Mouse (Mus musculus) CD4-positive, CD25-positive, alpha-beta regulatory T cell, adult 2 months (primary cell): ENCODE results near the gene Atp9a.

Experiments
- DNase-seq: peaks from one replicate; pipeline ENCODE4 v3.0.0-alpha.2; 2012; ENCODE audit warnings: low read depth, low spot score

The Atp9a gene

GRCm38 (mm10) chr2:168738854-168739253 lies 3.4 kb downstream of the Atp9a start:
- peak; percentile 19 for DNase-seq

- DNase-seq, result no peak
Measured at GRCm38 (mm10) chr2:168737878-168738277, 4.3 kb downstream of the Atp9a start.

DNA sequence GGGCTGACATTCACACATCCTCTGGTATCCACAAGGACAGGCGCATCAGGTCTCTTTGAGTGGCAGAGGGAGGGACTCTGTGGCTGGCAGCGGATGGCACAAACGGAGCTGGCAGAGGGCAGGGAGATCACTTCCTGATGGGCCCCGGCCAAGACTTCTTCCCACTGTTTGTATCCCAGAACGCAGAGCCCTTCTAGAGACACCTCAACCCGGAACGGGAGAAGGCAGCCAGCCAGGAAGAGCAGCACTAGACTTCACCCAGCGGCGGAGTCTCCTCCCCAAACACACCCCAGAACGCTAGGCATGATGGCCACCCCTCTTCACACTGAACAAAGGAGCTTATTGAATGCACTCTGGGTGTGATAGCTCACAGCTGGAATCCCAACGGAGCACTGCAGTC lies 8.2 kb downstream of the Atp9a start:
- no peak for DNase-seq

- DNase-seq, result no peak
Measured at GRCm38 (mm10) chr2:168731258-168731657, 11.0 kb downstream of the Atp9a start.

GRCm38 (mm10) chr2:168729736-168730135 lies 12.5 kb downstream of the Atp9a start:
- no peak for DNase-seq

- no peak for DNase-seq
Measured at GRCm38 (mm10) chr2:168728045-168728444, 14.2 kb downstream of the Atp9a start.

DNA sequence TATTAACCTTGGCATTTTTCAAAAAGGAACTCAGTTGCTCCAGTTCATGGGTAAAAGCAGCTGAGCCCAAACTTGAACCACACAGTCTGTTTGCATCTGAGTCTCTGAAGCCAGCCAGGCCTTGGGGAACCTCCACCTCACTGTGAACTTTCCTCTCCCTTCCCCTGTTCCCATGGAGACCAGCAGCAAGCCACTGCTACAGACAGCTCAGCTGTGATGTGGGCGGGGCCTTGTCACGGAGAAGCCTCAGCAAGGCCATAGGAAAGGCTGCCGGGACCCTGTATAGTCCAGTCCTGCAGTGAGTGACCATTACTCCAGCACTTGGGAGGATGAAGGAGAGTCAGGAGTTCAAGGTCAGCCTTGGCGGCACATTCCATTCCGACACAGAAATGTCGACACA lies 16.2 kb downstream of the Atp9a start:
- peak; percentile 20 for DNase-seq

DNA sequence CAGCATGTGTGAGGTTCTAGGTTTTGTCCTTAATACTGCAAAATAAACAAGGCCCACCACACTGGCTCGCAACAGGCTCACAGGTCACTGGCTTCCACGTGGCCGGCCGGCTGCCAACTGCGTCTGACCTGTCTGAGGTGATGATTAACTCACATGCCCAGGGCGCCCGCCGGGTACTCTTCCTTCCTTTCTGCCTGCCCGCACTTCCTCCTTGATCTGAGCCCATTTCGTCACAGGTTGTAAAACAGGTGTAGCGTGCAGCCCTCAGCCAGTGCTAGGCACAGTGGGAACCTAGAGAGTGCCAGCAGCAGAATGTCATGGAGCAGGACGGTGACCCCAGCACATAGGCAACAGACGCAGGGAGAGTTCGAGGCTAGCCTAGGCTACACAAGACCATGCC lies 20.9 kb downstream of the Atp9a start:
- DNase-seq, result no peak

DNA sequence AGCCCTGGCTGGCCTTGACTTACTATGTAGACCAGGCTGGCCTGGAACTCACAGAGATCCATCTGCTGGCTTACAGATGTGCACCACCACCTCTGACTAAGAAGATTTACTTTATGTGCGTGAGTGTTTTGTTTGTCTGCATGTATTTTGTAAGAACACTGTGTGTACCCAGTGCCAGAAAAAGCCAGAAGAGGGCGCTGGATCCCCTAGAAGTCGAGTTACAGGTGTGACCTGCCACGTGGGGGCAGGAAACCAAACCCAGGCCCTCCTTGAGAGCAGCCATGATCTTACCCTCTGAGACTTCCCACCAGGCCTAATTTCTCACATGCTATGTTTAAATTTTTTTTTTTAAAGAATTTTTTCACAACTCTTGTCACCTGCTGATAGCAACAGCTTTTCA lies 22.5 kb downstream of the Atp9a start:
- no peak for DNase-seq

DNA sequence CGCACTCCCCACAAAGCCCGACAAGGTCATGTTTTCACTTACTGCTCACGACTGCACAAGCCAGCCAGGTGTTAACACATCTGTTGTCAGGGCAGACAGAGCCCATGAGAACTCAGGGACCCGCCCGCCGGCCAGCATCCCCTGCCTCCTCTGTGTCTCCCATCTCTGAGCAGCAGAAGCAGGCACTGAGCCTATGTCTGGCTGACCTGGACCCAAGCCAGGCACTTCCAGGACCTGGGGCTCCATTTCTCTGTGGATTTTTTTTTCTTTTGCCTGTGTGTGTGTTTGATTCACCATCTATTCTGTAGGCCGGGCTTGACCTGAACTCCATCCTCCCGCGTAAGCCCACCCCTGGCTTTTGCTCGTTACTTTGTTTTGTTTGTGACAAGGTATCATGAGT lies 23.5 kb downstream of the Atp9a start:
- no peak for DNase-seq

DNA sequence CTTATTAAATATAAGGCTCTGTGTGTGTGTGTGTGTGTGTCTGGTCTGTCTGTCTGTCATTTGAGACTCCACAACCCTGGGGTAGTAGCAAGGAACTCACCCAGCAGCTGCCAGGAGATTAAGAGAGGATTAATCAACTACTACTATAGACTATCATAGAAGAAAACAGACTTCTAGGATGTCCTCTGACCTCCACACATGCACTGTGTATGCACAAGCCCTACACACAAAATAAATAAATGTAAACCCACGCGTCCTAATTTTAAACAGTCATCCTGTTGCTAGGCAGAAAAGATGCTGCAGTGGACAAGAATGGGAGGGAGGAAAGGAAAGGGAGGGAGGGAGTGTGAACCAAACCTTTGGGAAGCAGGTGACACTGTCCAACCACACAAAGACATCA lies 23.9 kb downstream of the Atp9a start:
- DNase-seq, result no peak

- DNase-seq, result no peak
Measured at GRCm38 (mm10) chr2:168712199-168713176, 29.7 kb downstream of the Atp9a start.

DNA sequence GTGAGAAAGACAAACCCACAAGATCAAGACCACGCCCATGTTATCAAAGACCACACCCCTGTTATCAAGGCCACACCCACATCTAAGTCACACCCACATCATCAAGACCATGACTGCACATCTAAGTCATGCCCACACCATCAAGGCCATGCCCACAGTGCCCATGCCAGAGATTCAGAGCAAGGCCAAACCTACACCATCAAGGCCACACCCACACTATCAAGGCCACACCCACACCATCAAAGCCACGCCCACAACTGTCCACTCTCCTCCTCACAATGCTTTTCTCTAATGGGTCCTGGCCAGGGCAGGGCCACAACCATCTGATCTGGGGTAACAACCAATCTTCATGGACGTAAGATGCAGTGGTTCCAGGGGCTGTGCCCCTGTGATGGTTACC lies 31.2 kb downstream of the Atp9a start:
- no peak for DNase-seq

DNA sequence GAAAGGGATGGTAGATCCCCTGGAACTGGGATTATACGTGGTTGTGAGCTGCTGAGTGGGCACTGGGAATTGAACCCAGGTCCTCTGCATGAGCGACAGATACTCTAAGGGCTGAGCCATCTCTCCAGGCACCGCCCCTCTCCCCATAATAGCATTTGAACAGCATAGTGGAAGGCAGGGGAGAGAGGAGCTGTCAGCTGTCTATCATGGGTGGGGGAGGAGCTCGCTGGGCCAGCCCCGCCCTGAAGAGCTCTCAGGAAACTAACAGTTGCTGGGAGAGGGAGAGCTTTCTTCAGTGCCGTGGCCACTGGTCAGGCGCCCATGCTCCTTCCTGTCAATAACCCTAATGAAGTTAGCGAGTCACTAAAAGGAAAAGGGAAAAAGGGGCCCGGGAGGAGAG lies 34.4 kb downstream of the Atp9a start:
- no peak for DNase-seq

DNA sequence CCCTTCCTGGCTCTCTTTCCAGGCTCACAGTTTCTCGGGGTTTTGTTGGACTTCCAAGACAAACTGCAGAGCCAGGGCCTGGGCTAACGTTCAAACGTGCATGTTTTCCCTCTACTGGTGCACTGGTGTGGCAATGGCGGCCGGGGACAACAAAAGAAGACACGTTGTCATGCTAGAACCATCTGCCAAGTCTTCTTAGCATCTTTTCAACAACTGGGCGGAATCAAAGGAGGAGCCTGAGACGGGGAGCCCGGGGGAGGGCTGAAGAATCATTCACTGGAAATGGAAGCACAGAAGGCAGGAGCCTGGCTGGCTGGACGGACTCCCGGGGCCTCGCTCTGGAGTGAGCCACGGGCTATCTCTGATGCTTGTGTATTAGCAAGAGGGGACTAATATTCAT lies 39.9 kb downstream of the Atp9a start:
- DNase-seq, result no peak

- DNase-seq, result peak; percentile 31
Measured at GRCm38 (mm10) chr2:168695027-168695403, 47.2 kb downstream of the Atp9a start.

GRCm38 (mm10) chr2:168694379-168695026 lies 47.7 kb downstream of the Atp9a start:
- DNase-seq, result no peak

DNA sequence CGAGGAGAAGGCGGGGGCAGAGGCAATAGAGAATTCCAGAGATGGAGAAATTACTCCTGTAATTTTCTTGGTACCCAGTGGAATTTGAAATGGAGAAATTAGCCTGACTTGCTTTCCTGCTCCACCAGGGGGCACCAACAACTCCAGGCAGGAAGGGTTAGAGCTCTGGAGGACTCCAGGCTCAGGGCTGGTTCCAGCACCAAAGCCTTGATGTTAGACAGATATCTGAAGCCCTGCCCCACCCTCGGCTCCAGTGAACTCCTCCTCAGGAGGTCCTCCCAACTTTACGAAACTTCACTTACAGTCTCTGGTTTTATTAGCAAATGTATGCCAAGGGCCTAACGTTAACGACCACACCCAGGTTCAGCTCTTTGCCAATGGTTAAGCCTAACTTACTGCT lies 50.4 kb downstream of the Atp9a start:
- DNase-seq, result peak; percentile 68

GRCm38 (mm10) chr2:168687326-168687725 lies 54.9 kb downstream of the Atp9a start:
- DNase-seq, result no peak

GRCm38 (mm10) chr2:168685909-168686308 lies 56.3 kb downstream of the Atp9a start:
- no peak for DNase-seq

DNA sequence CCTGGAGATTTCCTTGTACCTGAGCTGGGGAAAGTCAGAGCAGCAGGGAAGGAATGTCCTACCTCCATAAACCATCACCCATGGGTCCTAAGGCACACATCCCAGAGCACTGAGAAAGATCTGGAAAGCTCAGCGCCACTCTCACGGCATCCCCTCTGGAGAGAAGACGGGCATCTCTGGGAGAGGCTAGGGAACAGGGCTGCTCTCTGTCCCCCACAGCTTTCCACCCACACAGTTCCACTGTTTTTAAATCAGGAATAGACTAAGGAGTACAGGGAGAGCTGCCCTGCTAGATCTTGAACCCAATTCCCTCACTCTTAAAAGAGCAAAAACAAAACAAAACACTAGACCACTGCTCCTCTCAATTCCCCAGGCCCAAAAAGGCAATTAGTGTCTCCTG lies 57.5 kb downstream of the Atp9a start:
- no peak for DNase-seq

- peak; percentile 35 for DNase-seq
Measured at GRCm38 (mm10) chr2:168683520-168684150, 58.6 kb downstream of the Atp9a start.

DNA sequence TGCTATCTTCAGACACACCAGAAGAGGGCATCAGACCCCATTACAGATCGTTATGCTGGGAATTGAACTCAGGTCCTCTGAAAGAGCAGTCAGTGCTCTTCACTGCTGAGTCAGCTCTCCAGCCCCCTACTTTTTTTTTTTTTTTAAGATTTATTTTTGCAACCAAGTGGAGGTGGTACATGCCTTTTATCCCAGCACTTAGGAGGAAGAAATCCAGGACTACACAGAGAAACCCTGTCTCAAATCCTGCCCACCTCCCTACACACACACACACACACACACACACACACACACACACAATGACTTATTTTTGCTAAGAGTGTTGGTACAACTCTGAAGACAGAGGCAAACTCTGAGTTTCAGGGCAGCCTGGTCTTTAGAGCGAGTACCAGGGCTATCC lies 59.5 kb downstream of the Atp9a start:
- DNase-seq, result no peak
